Mouse (Mus musculus): Measurements from ENCODE around the gene Ldb2. TPM values are rescaled to one million over a fixed set of nuclear protein-coding genes. Genes with fewer than 3 reads are reported as not detected.

Gene Ldb2
- polyA plus RNA-seq, 1 experiment from 2014 or later, result 49.5 TPM

GRCm38 (mm10) chr5:44552121-44552520 is 247.4 kb downstream of the Ldb2 start:
- 74% methylated on average over 8 of the region's 8 CpGs for WGBS
- no peak for ATAC-seq (ENCODE audit: low read depth)
- H3K4me3 ChIP-seq (ENCODE audit: low read length), result 0 out of 2 replicates have a peak overlapping the region, but pooled peaks have one; percentile 7
- no peak overlapping the region for H3K27ac ChIP-seq (ENCODE audit: low read length)
- no peak overlapping the region for H3K9ac ChIP-seq (ENCODE audit: low read length)
- H3K4me1 ChIP-seq (replicated peaks; ENCODE audit: control insufficient read depth, insufficient read depth, low read length), result no peaks in the 10 kb centered on the region
- H3K27me3 ChIP-seq (ENCODE audit: control insufficient read depth, insufficient read depth, low read depth, low read length), result no peaks in the 10 kb centered on the region
- H3K36me3 ChIP-seq (ENCODE audit: control insufficient read depth, insufficient read depth, low read length), result no peaks in the 10 kb centered on the region
- no peaks in the 10 kb centered on the region for H3K9me3 ChIP-seq (ENCODE audit: control insufficient read depth, low read length)
- peak overlapping the region; percentile 24; the same call in 1 of the 2 replicates for H3K4me2 ChIP-seq (ENCODE audit: low read depth, low read length)

DNA sequence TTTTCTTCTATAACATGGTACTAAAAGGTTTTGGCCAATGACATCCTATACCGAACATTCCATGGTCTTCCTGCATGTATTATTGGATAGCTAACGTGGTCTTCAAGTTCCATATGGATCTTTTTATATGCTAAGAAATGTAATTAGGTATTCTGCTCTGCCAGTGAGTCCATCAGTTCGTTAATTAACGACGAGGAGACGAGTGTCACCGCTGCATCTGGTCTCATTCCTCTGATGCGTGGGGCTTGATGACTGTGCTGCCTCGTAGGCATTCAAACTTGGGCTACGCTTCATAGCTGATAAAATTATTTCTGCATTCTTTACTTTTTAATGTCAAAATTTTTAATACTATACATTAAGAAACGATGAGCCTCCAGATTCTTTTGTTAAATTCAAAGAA is 251.0 kb downstream of the Ldb2 start:
- no peaks in the 10 kb centered on the region for H3K36me3 ChIP-seq (ENCODE audit: control insufficient read depth, insufficient read depth, low read length)
- no peaks in the 10 kb centered on the region for H3K27me3 ChIP-seq (ENCODE audit: control insufficient read depth, insufficient read depth, low read depth, low read length)
- ATAC-seq (ENCODE audit: low read depth), result no peak
- no peak overlapping the region for H3K4me2 ChIP-seq (ENCODE audit: low read depth, low read length)
- H3K4me3 ChIP-seq (ENCODE audit: low read length), result no peak overlapping the region
- WGBS, result 89% methylated on average over 11 of the region's 11 CpGs
- no peak overlapping the region for H3K9ac ChIP-seq (ENCODE audit: low read length)
- no peaks in the 10 kb centered on the region for H3K9me3 ChIP-seq (ENCODE audit: control insufficient read depth, low read length)
- H3K4me1 ChIP-seq (replicated peaks; ENCODE audit: control insufficient read depth, insufficient read depth, low read length), result no peaks in the 10 kb centered on the region
- H3K27ac ChIP-seq (ENCODE audit: low read length), result no peak overlapping the region

DNA sequence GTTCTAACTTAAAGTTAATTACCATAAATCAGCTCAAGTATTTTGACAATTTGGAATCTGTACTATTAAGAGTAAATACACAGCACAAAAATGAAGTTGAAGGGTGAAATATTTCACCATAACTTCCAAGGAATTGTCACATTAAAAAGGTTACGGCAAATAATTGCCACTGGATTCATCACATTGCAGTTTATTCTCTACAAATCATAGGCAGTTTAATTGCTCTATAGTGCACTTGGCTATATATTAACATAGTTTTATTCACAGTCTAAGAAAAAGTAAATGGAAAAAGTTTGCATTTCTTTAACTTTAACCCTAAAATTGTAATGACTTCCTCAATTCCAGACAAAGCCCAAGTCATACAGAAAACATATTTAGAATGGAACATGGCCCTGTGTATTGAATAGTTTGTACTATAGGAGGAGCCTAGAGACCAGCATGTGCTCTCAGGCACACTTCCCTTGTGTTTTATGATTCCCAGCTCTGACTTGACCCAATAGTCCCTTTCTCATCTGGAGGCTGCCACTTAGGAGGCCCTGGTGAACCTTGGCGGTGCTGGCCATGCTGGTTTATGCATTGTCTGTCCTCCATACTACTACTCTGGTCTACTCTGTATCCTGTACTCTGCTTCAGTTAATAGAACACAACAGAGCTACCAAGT is 255.9 kb downstream of the Ldb2 start:
- Histone ChIP-seq H3K4me1 (replicated peaks; ENCODE audit: control insufficient read depth, insufficient read depth, low read length) (no peaks in the 10 kb centered on the region; the same call in 1 of the 2 replicates), H3K27me3 (ENCODE audit: control insufficient read depth, insufficient read depth, low read depth, low read length) (no peaks in the 10 kb centered on the region), H3K4me3 (ENCODE audit: low read length) (no peak overlapping the region), H3K9me3 (ENCODE audit: control insufficient read depth, low read length) (no peaks in the 10 kb centered on the region), H3K9ac (ENCODE audit: low read length) (no peak overlapping the region), H3K36me3 (ENCODE audit: control insufficient read depth, insufficient read depth, low read length) (no peaks in the 10 kb centered on the region), H3K4me2 (ENCODE audit: low read depth, low read length) (no peak overlapping the region), H3K27ac (ENCODE audit: low read length) (no peak overlapping the region)
- WGBS, result 90% methylated on average over 2 of the region's 2 CpGs
- no peak for ATAC-seq (ENCODE audit: low read depth)

GRCm38 (mm10) chr5:44541748-44542147 is 257.7 kb downstream of the Ldb2 start:
- 71% methylated on average over 9 of the region's 9 CpGs for WGBS
- H3K27me3 ChIP-seq (ENCODE audit: control insufficient read depth, insufficient read depth, low read depth, low read length), result no peaks in the 10 kb centered on the region
- no peak overlapping the region for H3K4me3 ChIP-seq (ENCODE audit: low read length)
- no peaks in the 10 kb centered on the region for H3K9me3 ChIP-seq (ENCODE audit: control insufficient read depth, low read length)
- no peaks in the 10 kb centered on the region; the same call in 1 of the 2 replicates for H3K4me1 ChIP-seq (replicated peaks; ENCODE audit: control insufficient read depth, insufficient read depth, low read length)
- H3K9ac ChIP-seq (ENCODE audit: low read length), result no peak overlapping the region
- H3K36me3 ChIP-seq (ENCODE audit: control insufficient read depth, insufficient read depth, low read length), result no peaks in the 10 kb centered on the region
- no peak for ATAC-seq (ENCODE audit: low read depth)
- no peak overlapping the region for H3K4me2 ChIP-seq (ENCODE audit: low read depth, low read length)
- H3K27ac ChIP-seq (ENCODE audit: low read length), result no peak overlapping the region

DNA sequence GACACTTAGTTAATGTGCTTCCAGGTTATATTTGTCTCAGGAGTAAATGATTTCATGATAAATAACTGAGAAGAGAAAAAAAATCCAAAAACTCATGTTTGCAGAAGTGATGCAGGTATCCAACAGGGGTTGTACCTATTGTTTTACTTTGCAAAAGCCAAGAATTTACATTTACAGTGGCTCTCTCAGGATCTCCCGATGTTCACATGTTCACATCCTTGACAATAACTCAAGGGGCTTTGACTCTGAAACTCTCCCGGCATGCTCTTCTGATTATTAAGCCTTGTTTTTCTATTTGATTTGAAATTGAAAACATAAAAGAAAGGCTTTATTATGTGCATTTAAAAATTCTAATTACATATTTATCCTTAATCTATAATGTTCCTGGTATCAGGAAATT is 260.8 kb downstream of the Ldb2 start:
- Histone ChIP-seq H3K9ac (ENCODE audit: low read length) (no peak overlapping the region), H3K4me2 (ENCODE audit: low read depth, low read length) (no peak overlapping the region), H3K36me3 (ENCODE audit: control insufficient read depth, insufficient read depth, low read length) (no peaks in the 10 kb centered on the region), H3K4me3 (ENCODE audit: low read length) (no peak overlapping the region), H3K27me3 (ENCODE audit: control insufficient read depth, insufficient read depth, low read depth, low read length) (no peaks in the 10 kb centered on the region), H3K9me3 (ENCODE audit: control insufficient read depth, low read length) (no peaks in the 10 kb centered on the region), H3K27ac (ENCODE audit: low read length) (no peak overlapping the region), H3K4me1 (replicated peaks; ENCODE audit: control insufficient read depth, insufficient read depth, low read length) (no peaks in the 10 kb centered on the region; the same call in 1 of the 2 replicates)
- no peak for ATAC-seq (ENCODE audit: low read depth)
- 87% methylated on average over 2 of the region's 2 CpGs for WGBS

GRCm38 (mm10) chr5:44538000-44538395 is 261.5 kb downstream of the Ldb2 start:
- ATAC-seq (ENCODE audit: low read depth), result no peak
- H3K27ac ChIP-seq (ENCODE audit: low read length), result no peak overlapping the region
- WGBS, result 26% methylated on average over 5 of the region's 5 CpGs
- H3K9me3 ChIP-seq (ENCODE audit: control insufficient read depth, low read length), result no peaks in the 10 kb centered on the region
- H3K27me3 ChIP-seq (ENCODE audit: control insufficient read depth, insufficient read depth, low read depth, low read length), result no peaks in the 10 kb centered on the region
- H3K36me3 ChIP-seq (ENCODE audit: control insufficient read depth, insufficient read depth, low read length), result no peaks in the 10 kb centered on the region
- H3K4me2 ChIP-seq (ENCODE audit: low read depth, low read length), result no peak overlapping the region
- no peak overlapping the region for H3K4me3 ChIP-seq (ENCODE audit: low read length)
- H3K4me1 ChIP-seq (replicated peaks; ENCODE audit: control insufficient read depth, insufficient read depth, low read length), result no peaks in the 10 kb centered on the region; the same call in 1 of the 2 replicates
- no peak overlapping the region for H3K9ac ChIP-seq (ENCODE audit: low read length)

- no peaks in the 10 kb centered on the region; the same call in 1 of the 2 replicates for H3K4me1 ChIP-seq (replicated peaks; ENCODE audit: control insufficient read depth, insufficient read depth, low read length)
- ATAC-seq (ENCODE audit: low read depth), result no peak
- no peak overlapping the region for H3K9ac ChIP-seq (ENCODE audit: low read length)
- no peaks in the 10 kb centered on the region for H3K9me3 ChIP-seq (ENCODE audit: control insufficient read depth, low read length)
- H3K27ac ChIP-seq (ENCODE audit: low read length), result no peak overlapping the region
- H3K27me3 ChIP-seq (ENCODE audit: control insufficient read depth, insufficient read depth, low read depth, low read length), result no peaks in the 10 kb centered on the region
- 89% methylated on average over 5 of the region's 5 CpGs for WGBS
- no peaks in the 10 kb centered on the region for H3K36me3 ChIP-seq (ENCODE audit: control insufficient read depth, insufficient read depth, low read length)
- H3K4me2 ChIP-seq (ENCODE audit: low read depth, low read length), result no peak overlapping the region
- H3K4me3 ChIP-seq (ENCODE audit: low read length), result no peak overlapping the region
Measured at GRCm38 (mm10) chr5:44537316-44537999, 262.0 kb downstream of the Ldb2 start.

DNA sequence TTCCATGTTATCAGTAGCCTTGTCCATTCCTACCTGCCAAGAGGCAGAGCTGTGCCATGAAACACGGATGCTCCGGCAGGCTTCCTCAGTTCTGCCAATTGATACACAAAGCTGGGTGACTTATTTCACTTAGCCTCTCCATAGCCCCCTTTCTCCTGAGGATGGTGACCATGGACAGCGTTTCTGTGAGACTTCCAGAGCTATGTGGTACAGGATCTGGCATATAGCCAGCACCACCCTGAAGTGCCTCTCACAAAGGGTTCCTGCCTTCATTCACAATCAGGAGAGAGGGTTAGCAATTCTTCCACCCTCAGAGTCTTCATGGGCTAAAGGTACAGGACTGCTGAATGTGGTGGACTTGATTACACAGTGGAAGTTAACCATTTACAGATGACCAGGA is 270.0 kb downstream of the Ldb2 start:
- H3K4me1 ChIP-seq (replicated peaks; ENCODE audit: control insufficient read depth, insufficient read depth, low read length), result no peaks in the 10 kb centered on the region
- no peaks in the 10 kb centered on the region for H3K36me3 ChIP-seq (ENCODE audit: control insufficient read depth, insufficient read depth, low read length)
- H3K27me3 ChIP-seq (ENCODE audit: control insufficient read depth, insufficient read depth, low read depth, low read length), result no peaks in the 10 kb centered on the region
- H3K9ac ChIP-seq (ENCODE audit: low read length), result no peak overlapping the region
- no peak overlapping the region for H3K27ac ChIP-seq (ENCODE audit: low read length)
- H3K4me2 ChIP-seq (ENCODE audit: low read depth, low read length), result no peak overlapping the region
- 49% methylated on average over 3 of the region's 3 CpGs for WGBS
- no peak; the same call in 1 of the 2 replicates for ATAC-seq (ENCODE audit: low read depth)
- H3K4me3 ChIP-seq (ENCODE audit: low read length), result no peak overlapping the region
- H3K9me3 ChIP-seq (ENCODE audit: control insufficient read depth, low read length), result no peaks in the 10 kb centered on the region

GRCm38 (mm10) chr5:44529001-44529400 is 270.5 kb downstream of the Ldb2 start:
- Histone ChIP-seq H3K9ac (ENCODE audit: low read length) (no peak overlapping the region), H3K4me3 (ENCODE audit: low read length) (no peak overlapping the region), H3K4me1 (replicated peaks; ENCODE audit: control insufficient read depth, insufficient read depth, low read length) (no peaks in the 10 kb centered on the region), H3K27ac (ENCODE audit: low read length) (no peak overlapping the region), H3K36me3 (ENCODE audit: control insufficient read depth, insufficient read depth, low read length) (no peaks in the 10 kb centered on the region), H3K4me2 (ENCODE audit: low read depth, low read length) (no peak overlapping the region), H3K9me3 (ENCODE audit: control insufficient read depth, low read length) (no peaks in the 10 kb centered on the region), H3K27me3 (ENCODE audit: control insufficient read depth, insufficient read depth, low read depth, low read length) (no peaks in the 10 kb centered on the region)
- WGBS, result 61% methylated on average over 1 of the region's 1 CpGs
- no peak for ATAC-seq (ENCODE audit: low read depth)
